Mouse (Mus musculus): ENCODE data around the gene Slc25a12. TPM values are rescaled to one million over a fixed set of nuclear protein-coding genes. Genes with fewer than 3 reads are reported as not detected.

Slc25a12 gene
- polyA plus RNA-seq (2014; fragmentation: Illumina TruSeq; extraction: RNeasy Lipid Tissue Mini Kit (QIAGEN cat#74804); ENCODE audit: insufficient read depth, low read depth, low replicate concordance), result 14.2 TPM

DNA sequence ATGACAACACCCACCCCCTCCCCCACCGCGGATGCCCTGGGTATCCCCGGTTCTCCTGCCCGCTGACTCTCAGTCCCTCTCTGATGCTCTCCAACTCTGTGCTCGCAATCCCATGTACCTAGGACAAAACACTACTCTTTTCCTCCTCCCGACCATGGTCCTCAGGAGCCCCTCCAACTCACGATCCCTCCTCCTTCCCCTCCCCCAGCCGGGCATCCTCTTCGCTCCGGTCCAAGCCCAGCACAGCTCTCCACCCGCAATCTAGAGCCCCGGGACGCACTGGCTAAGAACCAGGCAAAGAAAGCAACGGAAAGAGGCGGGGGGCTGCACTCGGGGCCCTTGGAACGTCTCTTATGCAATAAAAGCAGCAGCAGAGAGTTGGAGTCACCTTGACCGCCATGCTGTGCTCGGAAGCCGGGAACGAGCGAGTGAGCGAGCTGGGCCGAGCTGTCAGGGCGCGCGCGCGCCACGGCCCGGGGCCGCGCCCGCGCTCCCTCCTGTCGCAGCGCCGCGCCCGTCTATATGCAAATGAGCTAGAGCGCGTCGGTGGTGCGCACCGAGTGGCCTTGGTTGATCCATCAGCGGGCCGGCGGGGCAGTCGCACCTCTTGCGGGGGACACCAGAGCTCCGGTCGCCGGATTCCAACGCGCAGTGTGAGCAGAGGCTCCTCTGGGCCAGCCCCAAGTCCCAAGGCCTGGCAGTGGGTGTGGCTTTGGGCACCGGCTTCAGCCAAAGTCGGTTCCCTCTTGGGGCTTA is at the start of gene Slc25a12:
Gene Slc25a12 (minus strand): TSS at position 625 of the 756 bp plus-strand sequence.

DNA sequence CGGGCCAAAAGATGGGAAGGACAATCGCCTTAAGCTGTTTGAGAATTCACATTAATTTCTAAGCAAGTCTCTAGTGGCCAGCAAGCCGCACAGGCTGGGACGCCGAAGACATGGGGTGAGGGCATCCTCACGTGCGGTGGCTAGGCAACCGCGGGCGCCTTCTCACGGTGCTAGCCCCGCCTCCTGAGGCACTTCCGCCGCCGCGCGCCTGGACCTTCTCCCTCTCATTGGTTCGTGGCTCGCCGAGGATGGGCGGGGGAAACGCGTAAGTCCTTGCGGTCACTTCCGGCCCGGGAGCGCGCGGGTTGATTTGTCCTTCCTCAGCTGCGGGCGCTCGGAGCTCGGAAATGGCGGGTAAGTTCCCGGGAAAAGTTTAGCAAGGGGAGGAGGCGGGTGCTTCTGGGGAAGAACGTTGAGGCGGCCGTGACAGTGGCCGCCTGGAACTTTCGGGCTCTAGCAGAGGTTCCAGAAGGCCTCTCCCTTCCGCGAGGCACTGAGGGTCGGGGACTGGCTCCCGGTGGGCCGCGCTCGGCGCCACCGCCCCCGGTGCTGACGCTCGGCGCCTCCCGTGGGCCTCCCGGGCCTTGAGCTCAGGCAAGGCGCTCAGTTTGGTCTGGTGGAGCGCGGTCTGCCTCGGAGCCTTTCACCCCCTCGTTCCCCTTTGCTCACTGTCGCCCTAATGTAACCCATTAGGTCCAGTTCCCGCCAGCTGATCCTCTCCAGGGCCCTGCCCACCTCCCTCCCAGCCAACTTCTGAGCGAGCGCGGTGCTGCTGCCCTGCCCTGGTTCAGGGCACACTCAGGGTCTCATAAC is 21.6 kb upstream of the Slc25a12 start, which contains the start of gene Hat1:
Gene Hat1 (plus strand): TSS at position 8 of the 813 bp plus-strand sequence.

Other genes starting within 250 kb of the Slc25a12 start
- gene Cybrd1, start 249.8 kb downstream of the Slc25a12 start, polyA plus RNA-seq (2014; fragmentation: Illumina TruSeq; extraction: RNeasy Lipid Tissue Mini Kit (QIAGEN cat#74804); ENCODE audit: insufficient read depth, low read depth, low replicate concordance), result 2.8 TPM
- gene Dync1i2, start 156.0 kb downstream of the Slc25a12 start, polyA plus RNA-seq (2014; fragmentation: Illumina TruSeq; extraction: RNeasy Lipid Tissue Mini Kit (QIAGEN cat#74804); ENCODE audit: insufficient read depth, low read depth, low replicate concordance), result 64.3 TPM
- 18.4 TPM for gene Hat1, start 21.2 kb upstream of the Slc25a12 start, polyA plus RNA-seq (2014; fragmentation: Illumina TruSeq; extraction: RNeasy Lipid Tissue Mini Kit (QIAGEN cat#74804); ENCODE audit: insufficient read depth, low read depth, low replicate concordance)
- 13.9 TPM for gene Metap1d, start 85.5 kb upstream of the Slc25a12 start, polyA plus RNA-seq (2014; fragmentation: Illumina TruSeq; extraction: RNeasy Lipid Tissue Mini Kit (QIAGEN cat#74804); ENCODE audit: insufficient read depth, low read depth, low replicate concordance)
- gene Dlx1, start 160.4 kb upstream of the Slc25a12 start, polyA plus RNA-seq (2014; fragmentation: Illumina TruSeq; extraction: RNeasy Lipid Tissue Mini Kit (QIAGEN cat#74804); ENCODE audit: insufficient read depth, low read depth, low replicate concordance), result not detected
- not detected for gene Dlx2, start 179.0 kb upstream of the Slc25a12 start, polyA plus RNA-seq (2014; fragmentation: Illumina TruSeq; extraction: RNeasy Lipid Tissue Mini Kit (QIAGEN cat#74804); ENCODE audit: insufficient read depth, low read depth, low replicate concordance)